Mouse (Mus musculus): ENCODE measurements around the gene Apoc3.

The Apoc3 gene

DNA sequence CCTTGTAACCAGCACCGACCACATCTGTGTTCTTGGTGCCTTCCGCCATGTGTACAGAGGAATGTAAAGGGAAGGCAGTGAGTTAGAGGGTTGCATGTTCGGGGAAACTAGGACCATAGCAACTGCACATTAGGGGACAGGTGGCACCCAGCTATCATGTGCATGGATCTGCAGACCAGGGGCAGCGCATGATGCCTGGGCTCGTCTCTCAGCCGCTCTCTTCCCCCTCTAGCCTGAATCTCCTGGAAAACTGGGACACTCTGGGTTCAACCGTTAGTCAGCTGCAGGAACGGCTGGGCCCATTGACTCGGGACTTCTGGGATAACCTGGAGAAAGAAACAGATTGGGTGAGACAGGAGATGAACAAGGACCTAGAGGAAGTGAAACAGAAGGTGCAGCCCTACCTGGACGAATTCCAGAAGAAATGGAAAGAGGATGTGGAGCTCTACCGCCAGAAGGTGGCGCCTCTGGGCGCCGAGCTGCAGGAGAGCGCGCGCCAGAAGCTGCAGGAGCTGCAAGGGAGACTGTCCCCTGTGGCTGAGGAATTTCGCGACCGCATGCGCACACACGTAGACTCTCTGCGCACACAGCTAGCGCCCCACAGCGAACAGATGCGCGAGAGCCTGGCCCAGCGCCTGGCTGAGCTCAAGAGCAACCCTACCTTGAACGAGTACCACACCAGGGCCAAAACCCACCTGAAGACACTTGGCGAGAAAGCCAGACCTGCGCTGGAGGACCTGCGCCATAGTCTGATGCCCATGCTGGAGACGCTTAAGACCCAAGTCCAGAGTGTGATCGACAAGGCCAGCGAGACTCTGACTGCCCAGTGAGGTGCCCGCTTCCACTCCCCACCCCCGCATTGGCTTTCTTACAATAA, 5.6 kb downstream of the Apoc3 start:
- peak; percentile 64 to 83 for DNase-seq (ENCODE audit: low spot score in 2 of 2)

DNA sequence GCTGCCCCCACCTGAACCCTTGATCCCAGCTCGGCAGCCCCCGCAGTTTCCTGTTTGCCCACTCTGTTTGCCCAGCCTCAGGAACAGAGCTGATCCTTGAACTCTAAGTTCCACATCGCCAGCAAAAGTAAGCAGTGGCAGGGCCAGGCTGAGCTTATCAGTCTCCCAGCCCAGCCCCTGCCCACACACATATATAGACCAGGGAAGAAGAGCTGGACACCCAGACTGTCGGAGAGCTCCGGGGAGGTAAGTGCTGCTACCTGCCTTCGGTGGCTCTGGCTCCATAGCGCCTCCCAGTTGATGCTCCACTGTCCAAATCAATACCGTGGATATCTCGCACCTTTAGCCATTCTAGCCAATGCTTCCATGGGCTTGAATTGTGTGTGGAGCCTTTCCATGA, 6.9 kb downstream of the Apoc3 start, which contains the start of gene Apoa1:
Gene Apoa1 (plus strand): TSS at position 90 of the 400 bp plus-strand sequence.
- no peak for DNase-seq (ENCODE audit: low spot score in 2 of 2)

DNA sequence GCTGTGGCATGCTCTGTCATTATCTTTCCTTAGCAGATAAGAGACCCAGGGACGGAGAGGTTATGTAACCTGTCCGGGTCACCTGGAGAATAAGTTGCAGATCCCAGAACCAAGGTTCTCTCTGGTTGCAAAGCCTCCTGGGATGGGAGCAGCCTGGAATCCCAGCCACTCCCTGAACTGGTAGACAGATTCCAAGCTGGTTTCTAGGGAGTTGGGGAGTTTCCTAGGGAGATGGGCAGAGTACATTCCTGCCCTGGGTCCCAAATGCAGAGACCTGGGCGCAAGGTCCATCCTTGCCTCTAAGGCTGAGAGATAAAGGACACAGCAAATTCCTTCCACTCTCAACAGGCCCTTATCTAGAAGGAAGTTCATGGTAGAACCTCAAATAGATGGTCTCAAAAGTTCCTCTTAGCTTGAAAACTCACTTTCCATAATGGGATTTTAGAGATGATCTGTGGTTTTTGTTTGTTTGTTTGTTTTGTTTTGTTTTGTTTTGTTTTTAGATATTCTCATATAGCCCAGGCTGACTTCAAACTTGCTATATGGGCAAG, 8.3 kb downstream of the Apoc3 start:
- DNase-seq (ENCODE audit: low spot score in 2 of 2): no peak

DNA sequence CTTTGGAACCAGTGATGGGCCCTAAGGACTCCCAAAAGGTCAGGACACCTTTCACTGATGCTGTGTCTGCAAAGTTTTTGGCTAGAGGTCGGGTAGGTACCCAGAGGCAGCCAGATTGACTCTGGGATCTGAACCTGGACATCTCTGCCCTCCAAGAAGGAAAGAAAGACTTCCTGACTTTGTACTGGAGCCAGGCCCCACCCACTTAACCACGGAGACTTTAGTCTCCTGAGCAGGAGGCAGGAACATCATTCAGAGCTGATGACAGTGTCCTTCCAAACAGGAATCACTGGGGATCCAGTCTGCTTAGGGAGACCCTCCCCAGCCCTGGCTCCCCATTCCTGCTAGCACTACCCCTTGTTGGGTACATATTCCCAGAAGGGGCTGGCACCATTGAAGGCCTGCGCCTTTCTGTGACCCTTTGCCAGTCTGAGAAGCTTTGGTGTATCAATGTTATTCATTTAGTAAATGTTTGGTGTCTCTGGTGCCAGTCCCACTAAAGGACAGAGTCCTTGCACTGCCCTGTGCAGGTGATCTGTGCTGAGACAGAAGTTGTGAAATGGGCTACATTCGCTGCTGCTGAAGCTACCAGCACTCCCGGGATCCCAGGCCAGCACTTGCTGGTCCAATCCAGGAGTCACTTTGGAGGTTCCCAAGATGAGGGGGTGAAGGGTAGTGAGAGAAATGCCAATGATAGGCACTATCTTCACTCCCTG, 10.3 kb downstream of the Apoc3 start:
- DNase-seq (ENCODE audit: low spot score in 2 of 2): no peak

DNA sequence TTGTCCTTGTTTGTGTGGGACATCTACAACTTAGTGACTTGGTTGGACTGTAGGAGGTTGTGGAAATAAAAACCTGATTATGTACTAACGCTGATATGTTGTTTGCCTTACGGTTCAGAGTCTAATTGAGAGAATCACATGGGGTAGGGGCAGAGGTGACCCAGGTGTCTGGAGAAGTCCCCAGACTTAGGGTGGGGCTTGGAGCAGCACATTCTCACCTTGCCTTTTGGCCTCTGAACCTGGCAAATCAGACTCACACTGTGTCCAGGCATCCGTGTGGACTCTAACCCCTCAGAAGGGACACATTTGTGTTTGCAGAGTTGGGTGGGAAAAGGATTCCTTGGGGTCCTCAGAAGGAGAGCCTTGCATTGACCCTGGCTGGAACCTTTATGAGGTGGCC, 11.3 kb downstream of the Apoc3 start:
- no peak for DNase-seq (ENCODE audit: low spot score in 2 of 2)

DNA sequence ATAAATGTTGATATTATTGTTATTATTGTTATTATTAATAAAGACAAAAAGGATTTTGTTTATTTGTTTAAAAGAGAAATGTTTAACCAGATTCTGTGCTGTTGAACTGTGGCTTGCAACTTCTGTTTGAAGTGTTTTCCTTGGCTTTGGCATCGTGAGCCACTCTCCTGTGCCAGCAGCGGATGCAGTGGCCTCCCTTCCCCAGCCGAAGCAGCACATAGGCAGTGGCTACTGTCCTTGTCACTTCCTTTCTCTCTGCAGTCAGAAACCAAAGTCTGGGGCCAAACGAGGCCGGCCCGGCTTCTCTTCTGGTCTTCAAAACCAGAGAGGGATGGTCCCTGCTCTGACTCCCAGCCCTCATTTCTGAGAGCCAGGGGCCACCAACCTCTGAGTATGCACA, 12.3 kb downstream of the Apoc3 start:
- DNase-seq (ENCODE audit: low spot score in 2 of 2): no peak

DNA sequence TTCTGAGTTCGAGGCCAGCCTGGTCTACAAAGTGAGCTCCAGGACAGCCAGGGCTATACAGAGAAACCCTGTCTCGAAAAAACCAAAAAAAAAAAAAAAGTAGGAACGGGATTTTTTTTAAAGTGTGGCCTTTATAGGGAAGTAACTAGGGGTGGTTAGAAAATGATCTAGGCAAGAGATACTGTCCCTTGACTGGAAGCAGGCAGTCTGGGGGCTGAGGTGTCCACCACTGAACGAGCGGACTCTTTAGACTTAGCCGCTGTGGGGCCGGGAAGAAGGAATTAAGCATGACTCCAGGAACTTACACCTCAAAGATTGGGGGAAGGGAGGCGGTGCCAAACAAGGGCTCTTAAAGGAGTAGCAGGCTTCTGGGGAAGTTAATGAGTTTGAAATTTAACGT, 17.3 kb downstream of the Apoc3 start:
- no peak for DNase-seq (ENCODE audit: low spot score in 2 of 2)

DNA sequence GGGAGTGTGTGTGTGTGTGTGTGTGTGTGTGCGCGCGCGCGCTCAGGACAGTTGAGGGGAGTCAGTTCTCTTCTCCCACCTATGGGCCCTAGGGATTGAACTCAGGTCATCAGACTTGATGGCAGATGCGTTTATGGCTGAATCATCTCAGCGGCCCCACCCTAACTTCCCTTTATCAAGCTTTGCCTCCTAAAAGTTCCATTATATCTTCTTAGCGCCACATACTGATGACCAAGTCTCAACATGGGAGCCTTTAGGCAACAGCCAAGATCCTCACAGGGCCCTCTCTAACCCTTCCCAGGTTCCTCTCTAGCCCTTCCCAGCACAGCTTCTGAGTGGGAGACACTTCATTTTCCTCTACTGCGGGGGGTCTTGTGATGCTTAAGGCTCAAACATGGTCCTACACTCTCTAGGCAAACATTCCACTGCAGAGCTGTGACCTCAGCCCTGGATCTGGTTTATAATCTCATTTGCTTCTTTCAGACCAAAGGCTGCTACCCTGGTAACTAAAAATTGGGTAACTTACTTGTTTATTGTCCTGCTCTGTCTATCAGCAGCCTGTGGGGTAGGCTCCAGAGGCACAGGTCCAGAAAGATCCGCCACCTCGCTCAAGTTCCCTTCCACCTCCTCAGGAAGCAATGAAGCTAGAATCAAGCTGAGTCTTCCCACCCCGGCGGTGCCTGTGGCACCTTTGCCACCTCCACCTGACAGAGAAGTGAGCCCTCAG, 18.5 kb downstream of the Apoc3 start:
- DNase-seq (ENCODE audit: low spot score in 2 of 2): no peak

DNA sequence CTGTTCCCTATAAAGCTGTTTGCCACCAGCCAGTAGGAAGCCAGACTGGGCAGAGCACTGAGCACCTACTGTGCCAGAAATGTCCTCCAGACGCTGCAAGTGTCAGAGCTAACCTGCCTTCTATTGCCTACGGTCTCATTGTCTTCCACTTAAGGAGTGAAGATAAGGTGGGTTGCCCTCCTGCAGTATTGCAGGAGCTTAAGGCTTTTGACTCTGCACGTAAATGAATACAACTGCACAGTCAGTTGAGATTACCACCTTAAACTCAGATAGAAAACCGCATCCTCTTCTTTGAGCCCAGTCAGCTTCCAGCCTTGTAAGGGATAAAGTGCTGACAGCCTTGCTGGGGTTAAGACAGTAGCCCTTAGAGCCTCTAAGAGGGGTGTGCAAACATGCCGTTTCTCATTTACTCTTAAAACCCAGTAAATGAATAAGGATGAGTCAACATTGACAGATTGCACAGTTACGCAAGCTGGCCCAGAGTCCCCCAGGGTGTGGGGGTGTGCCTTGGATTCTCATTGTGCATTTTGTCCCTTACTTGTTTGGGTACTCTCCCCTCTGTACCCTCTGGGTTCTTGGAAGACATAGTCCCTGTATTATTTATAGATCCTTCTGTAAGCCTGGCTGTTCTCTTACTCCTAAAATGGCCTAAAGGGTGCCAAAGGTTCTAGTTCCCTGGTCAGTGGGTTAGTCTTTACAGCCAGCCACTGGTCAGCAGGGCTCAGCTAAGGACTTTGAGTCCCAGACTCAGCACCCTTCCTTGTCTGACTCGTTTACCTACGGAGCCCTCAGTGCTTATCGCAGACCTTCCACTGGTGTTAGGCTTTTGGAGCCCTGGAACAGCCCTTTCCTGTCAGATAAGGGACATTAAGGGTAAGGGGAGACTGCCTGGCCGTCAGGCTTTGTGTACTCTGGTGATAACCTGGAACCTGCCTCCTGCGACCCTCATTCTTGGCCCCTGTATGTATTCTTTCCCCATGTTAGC, 19.8 kb downstream of the Apoc3 start:
- peak in 1 of 2 experiments; percentile 61 for DNase-seq (ENCODE audit: low spot score in 2 of 2)

DNA sequence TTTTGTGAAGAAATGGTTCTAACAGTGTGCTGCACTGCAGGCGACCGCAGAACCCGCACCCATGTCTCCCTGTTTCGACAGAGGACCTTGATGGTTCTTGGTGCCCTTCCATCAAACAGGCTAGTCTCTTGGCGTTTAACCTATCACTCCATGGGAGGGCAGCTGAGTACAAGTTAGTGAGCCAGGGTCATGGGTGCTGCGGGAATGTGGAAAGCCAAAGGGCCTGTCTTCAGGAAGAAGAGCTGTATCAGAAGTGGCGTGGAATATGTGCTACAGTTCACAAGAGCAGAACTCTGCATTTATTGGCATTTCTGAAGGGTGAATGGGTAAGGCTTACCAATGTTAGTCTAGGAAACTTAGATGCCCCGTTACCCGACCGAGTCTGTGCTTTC, 20.5 kb downstream of the Apoc3 start:
- DNase-seq (ENCODE audit: low spot score in 2 of 2): no peak

DNA sequence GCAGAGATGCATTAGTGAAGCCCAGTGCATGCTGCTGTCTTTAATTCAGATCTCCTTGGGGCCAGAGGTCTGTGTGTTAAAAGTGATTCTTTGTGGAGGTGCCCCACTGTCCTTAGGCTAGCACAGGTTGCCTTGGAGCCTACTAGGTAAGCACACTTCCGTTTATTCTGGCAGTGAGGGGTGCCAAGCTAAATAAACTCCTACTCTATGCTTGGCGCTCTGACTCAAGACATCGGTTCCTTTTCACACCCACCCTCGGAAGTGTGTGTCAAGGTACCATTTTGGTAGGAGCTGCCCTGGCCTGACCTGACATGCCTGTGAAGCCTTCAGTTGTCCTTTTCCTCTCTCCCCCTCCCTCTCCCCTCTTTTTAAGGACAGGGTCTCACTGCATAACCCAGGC, 21.2 kb downstream of the Apoc3 start:
- DNase-seq (ENCODE audit: low spot score in 2 of 2): no peak

DNA sequence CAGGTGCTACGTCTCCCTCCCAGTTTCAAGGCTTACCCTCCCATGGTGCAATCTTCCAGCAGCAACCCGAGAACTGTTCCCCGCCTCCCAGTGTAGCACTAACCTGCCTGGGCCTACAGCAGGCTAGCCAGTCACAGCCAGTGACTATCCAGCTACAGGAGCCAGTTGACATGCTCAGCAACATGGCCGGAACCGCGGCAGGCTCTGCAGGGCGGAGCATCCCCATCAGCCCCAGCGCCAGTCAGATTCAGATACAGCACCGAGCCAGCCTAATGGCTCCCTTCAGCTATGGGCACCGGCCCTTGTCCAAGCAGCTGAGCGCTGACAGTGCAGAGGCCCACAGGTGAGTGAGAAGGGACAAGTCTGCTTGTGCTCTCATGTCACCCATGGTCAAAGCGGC, 25.0 kb downstream of the Apoc3 start:
- DNase-seq (ENCODE audit: low spot score in 2 of 2): no peak

DNA sequence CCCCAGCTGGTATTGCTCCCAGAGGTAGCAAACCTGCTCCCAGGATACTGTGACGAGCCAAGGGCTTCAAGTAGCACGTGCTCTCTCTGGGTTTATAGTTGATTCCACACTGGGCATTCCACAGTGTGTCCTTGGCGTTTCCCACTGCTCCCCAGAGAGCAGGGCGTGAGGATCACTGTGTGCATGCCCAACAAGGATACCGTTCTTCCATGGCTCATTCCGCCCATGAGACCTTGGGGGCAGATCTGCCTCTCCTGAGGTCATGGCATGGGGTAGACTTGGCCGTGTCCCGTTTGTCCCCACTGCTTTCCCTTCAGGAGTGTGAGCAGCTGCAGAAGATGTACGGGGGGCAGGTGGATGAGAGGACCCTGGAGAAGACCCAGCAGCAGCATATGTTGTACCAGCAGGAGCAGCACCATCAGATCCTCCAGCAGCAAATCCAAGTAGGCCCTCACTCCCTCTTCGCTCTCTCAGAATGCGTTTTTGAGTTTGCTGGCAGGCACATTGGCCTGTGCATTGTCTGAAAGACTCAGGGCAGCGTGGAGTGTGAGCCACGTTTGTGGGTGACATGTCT, 26.9 kb downstream of the Apoc3 start:
- DNase-seq (ENCODE audit: low spot score in 2 of 2): no peak

DNA sequence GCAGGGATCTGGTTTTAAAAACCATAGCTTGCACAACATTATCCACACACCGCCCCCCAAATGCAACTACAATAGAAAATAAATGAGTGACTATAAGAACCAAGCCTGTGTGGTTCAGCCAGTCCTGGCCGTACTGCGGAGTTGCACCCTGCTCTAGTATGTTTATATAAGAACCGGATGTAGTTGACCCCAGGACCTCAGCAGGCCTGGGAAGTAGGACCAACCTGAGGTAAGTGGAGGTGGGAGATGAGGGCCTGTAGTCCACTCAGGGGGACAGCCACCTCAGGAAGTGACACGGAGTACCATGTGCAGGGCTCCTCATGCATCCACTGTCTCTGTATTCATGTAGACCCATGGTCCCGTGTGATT, 28.0 kb downstream of the Apoc3 start:
- DNase-seq (ENCODE audit: low spot score in 2 of 2): no peak

DNA sequence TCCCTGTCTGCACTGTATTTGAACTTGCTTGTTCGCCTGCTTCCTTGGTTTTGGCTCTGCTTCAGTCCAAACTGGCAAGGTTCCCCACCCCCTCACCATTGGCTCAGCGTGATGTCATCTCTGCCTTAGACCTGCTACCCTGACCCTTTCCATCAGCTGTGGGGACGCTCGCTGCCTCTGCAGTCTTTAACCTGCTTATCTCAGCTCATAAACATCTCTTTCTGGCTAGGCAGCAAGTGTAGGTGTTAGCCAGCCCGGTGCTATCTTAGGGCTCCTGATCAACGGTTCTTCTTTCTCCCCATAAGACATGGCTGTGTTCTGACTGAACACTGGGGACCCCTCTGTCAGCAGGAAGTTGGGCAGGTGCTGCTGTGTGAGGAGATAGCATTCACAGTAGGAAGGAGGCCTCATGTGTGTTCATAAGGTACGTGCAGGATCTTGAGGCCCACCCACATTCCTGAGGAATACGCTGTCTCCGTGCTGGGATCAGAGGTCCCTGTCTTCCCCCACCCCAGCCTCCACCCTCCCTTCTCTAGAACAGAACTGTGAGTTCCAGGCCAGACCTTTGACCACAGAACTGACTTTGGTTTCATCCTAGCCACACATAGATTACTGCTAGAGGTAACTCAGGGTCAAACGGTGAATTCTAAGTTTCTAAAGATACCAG, 28.5 kb downstream of the Apoc3 start:
- peak in 1 of 2 experiments; percentile 40 for DNase-seq (ENCODE audit: low spot score in 2 of 2)

DNA sequence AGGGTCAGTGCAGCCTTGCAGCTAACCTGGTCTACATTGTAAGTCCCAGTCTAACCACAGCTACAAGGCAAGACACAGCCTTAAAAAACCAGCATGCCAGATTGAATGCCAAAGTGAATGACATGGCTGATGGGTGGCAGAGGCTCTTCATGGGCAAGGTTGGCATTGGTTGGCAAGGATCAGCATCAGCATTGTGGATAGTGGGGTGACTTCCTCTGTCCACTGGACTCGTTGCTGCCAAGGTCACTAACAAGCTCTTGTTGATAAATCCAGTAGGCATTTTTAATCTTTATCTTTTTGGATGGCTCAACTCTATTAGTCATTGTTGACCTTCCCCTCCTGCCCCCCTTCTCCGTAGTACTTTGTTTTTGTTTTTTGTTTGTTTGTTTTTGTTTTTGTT, 35.8 kb downstream of the Apoc3 start:
- DNase-seq (ENCODE audit: low spot score in 2 of 2): no peak

DNA sequence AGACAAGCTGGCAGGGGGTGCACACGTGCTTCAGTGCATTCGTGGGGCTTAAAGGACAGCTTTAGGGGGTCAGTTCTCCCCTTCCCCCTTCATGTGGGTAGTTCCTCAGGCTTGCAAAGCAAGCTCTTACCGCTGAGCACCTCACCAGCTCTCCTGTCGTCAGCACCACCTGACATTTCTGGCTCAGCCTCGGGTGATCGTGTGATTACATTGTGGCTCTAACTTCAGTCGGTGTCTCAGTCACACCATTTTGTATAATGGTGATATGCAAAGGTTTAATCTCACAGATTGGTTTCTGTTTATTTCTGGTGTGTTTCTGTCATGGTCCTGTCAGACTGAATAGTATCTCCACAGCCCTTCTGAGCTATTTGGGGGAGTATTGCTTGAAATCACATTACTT, 36.5 kb downstream of the Apoc3 start:
- no peak for DNase-seq (ENCODE audit: low spot score in 2 of 2)

DNA sequence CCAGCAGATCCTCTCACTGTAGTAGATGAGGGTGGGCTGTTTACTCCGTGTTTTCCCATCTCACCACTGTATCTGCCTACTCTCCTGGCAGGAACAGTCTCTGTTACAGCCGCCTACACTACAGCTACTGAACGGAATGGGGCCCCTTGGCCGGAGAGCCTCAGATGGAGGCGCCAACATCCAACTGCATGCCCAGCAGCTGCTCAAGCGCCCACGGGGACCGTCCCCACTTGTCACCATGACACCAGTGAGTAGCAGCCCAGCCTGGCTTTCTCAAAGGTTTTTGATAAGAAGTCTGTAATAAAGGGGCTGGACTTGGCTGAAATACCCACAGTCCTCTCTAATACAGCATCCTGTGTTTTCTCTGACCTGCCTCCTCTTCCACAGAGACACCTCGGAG, 37.0 kb downstream of the Apoc3 start:
- no peak for DNase-seq (ENCODE audit: low spot score in 2 of 2)

DNA sequence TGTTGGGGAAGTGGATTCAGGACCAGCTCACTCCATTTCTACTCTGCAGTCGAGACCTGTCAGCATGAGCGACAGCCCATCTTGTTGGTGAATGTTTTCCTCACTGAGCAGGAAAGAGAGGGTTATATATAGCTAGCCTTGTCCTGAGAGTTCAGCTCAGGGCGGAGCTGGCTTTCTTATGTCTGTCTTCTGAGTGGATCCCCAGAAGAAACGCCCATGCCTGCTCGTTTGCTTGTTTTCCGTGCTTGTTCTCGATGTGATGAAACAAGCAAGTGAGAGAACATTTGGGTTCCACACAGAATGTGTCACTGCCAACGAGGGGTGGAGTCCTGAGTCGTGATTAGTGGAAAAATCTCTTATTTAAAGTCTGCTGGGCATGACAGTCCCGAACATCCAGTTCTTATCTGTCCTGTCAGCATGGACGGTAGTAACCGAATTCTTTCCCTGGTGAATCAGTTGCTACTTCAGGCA, 38.7 kb downstream of the Apoc3 start:
- DNase-seq (ENCODE audit: low spot score in 2 of 2): peak in 1 of 2 experiments; percentile 49

DNA sequence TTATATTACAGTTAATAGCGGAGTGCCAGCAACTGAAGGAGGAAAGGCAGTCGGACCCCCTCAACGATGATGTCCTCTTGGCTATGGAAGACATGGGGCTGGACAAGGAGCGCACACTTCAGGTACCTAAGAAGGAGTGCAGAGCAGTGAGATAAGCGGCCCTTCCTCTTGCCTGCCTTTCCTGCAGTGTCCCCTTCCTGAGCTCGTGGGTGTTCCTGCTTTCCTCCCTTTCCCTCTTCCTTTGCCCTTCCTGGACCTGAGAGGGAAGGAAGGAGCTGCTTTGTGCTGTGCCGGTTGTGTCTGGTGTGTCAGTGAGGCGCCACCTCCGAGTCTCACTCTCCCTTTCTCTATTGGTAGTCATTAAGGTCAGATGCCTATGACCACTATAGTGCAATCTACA, 40.6 kb downstream of the Apoc3 start:
- DNase-seq (ENCODE audit: low spot score in 2 of 2): no peak

All from urinary bladder, postnatal 36 days (tissue).